Mouse (Mus musculus) embryo, embryonic 11 days (tissue): ENCODE results near the gene Mkln1.
A peak's percentile ranks its signal among the peaks of the same experiment; 100 is the strongest.

Source experiments
- DNase-seq: peaks from one replicate; pipeline ENCODE4 v3.0.0-alpha.2; 2015

Gene Mkln1

GRCm38 (mm10) chr6:31399206-31399549 is 643 bp downstream of the Mkln1 start:
- DNase-seq: no peak

DNA sequence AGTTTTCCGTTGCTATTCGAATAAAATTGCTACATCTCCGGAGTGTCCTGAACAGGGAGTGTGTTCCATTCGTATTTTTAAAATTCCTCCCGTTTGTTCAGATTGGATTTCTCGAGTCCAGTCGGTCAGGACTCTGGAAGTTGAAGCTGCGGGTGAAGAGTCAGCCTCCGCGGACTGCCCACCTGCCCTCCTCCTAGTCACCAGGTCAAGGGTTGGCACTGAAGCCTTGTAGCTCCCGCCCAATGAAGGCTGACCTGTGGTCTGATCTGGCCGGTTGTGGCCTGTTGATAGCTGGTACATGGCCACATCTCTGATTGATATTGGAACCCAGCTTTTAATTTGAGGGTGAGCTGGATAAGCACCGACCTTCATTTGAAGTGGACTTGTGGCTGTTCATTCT is 1.0 kb downstream of the Mkln1 start:
- DNase-seq: peak; percentile 52

GRCm38 (mm10) chr6:31411017-31411416 is 12.5 kb downstream of the Mkln1 start:
- no peak for DNase-seq

- peak; percentile 37 for DNase-seq
Measured at GRCm38 (mm10) chr6:31412487-31412886, 14.0 kb downstream of the Mkln1 start.

- no peak for DNase-seq
Measured at GRCm38 (mm10) chr6:31413556-31413955, 15.0 kb downstream of the Mkln1 start.

DNA sequence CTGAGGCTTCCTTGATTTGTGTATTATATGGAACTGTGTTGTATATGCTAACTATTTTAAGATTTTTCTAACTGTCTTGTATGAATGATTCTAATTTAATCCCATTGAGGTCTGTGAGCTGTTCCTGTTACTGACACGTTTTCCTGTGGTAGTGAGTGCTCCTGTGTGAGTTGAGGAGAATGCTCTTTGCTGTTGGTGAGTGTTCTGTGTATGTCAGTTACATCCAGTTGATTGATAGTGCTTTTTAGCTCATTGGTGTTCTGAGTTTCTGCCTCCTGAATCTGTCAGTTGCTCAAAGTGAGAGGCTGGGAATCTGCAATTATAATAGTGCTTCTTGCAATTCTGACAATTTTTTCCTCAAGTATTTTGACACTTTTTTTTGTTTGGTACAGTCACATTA is 15.8 kb downstream of the Mkln1 start:
- DNase-seq: no peak

- no peak for DNase-seq
Measured at GRCm38 (mm10) chr6:31425428-31425827, 26.9 kb downstream of the Mkln1 start.

- no peak for DNase-seq
Measured at GRCm38 (mm10) chr6:31437264-31437663, 38.7 kb downstream of the Mkln1 start.

- DNase-seq: no peak
Measured at GRCm38 (mm10) chr6:31445258-31445657, 46.7 kb downstream of the Mkln1 start.

GRCm38 (mm10) chr6:31453735-31454134 is 55.2 kb downstream of the Mkln1 start:
- DNase-seq: peak; percentile 59

GRCm38 (mm10) chr6:31455376-31455775 is 56.8 kb downstream of the Mkln1 start:
- no peak for DNase-seq

- DNase-seq: no peak
Measured at GRCm38 (mm10) chr6:31456988-31457387, 58.5 kb downstream of the Mkln1 start.

- no peak for DNase-seq
Measured at GRCm38 (mm10) chr6:31469431-31469830, 70.9 kb downstream of the Mkln1 start.

DNA sequence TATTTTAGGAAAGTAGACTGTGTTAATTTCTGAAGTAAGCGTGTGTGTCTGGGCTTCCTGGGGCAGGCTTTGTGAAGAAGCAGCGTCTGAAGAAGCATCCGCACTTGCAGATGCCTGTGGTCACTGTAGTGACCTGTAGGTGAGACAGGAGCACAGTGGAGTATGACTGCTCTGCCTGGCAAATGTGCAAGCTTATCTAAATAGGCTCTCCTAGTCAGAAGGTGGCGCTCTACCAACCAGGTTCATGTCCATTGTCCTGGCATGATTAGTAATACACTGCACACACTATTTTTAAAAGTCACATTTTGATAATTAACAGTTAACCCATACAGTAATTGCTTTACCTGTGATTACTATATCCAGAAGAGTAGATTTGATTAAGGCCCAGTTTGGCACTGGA is 79.7 kb downstream of the Mkln1 start:
- DNase-seq: peak; percentile 6

GRCm38 (mm10) chr6:31480008-31480407 is 81.5 kb downstream of the Mkln1 start:
- DNase-seq: peak; percentile 20

GRCm38 (mm10) chr6:31486601-31487000 is 88.1 kb downstream of the Mkln1 start:
- no peak for DNase-seq

- DNase-seq: no peak
Measured at GRCm38 (mm10) chr6:31489950-31490349, 91.4 kb downstream of the Mkln1 start.

GRCm38 (mm10) chr6:31495122-31495731 is 96.7 kb downstream of the Mkln1 start:
- DNase-seq: no peak

- DNase-seq: no peak
Measured at GRCm38 (mm10) chr6:31496227-31496626, 97.7 kb downstream of the Mkln1 start.

GRCm38 (mm10) chr6:31499836-31500235 is 101.3 kb downstream of the Mkln1 start:
- no peak for DNase-seq

- DNase-seq: no peak
Measured at GRCm38 (mm10) chr6:31500260-31500659, 101.7 kb downstream of the Mkln1 start.

DNA sequence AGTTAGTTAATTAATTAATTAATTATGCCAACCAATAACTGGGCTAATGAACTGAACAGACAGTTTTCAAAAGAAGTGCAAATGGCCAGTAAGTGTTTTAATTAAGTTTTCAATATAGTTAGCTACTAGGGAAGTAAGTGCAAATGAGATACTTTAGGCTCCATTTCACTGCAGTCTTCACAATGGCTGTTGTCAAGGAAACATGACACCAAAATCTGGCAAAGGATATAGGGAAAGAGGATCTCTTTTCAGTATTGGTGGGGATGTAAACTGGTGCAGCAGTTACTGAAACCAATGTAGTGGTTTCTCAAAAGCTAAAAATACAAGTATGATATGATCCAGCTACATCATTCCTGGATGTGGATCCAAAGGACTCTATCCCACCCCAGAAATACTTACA is 102.2 kb downstream of the Mkln1 start:
- DNase-seq: no peak

DNA sequence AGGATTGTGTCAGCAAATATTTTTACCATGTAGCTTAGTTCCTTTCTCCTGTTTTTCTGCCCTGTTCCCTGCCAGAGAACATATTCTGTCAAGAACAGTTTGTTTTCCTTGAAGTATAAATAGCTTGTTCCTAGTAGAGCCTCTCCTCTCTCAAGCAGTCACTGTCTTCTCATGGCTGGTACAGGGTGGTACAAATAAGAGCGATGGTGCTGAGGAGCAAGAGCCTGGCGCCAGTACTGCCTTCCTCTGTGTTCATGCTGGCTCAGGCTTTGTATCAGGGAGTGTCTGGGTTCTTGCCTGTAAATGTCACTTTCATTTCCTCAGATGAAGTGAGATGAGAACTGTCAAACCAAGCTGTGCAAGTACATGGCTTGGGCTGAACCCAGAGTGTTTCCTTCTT is 104.1 kb downstream of the Mkln1 start:
- DNase-seq: no peak

- no peak for DNase-seq
Measured at GRCm38 (mm10) chr6:31513726-31514125, 115.2 kb downstream of the Mkln1 start.

GRCm38 (mm10) chr6:31517681-31518337 is 119.3 kb downstream of the Mkln1 start:
- DNase-seq: no peak
